Mouse (Mus musculus) liver, postnatal 0 days (tissue): ENCODE data around the gene Wdr18. TPM values are rescaled to one million over a fixed set of nuclear protein-coding genes. Genes with fewer than 3 reads are reported as not detected.
A peak's percentile ranks its signal among the peaks of the same experiment; 100 is the strongest.
"Not testable (repeated sequence)": the region's sequence is repeated elsewhere in the genome, so short reads cannot be mapped to it uniquely, and the experiment has no call there.

Source experiments
- ATAC-seq: fragments of 200-750 bp; cut with Nextera tagmentation; 2 replicates; pipeline ENCODE4 v1.8.0; 2017; ENCODE audit warnings: mild to moderate bottlenecking, moderate library complexity
- DNase-seq: peaks from one replicate; pipeline ENCODE4 v3.0.0-alpha.2; 2016
- H3K27ac ChIP-seq: fragments of 300-500 bp; sonication (generic); 2 replicates; pipeline ENCODE4 v1.5.1; 2014; ENCODE audit warnings: antibody characterized with exemption, moderate library complexity, mild to moderate bottlenecking, low read depth
- H3K27me3 ChIP-seq: fragments of 300-500 bp; sonication (generic); 2 replicates; pipeline ENCODE4 v1.6.1; 2014; ENCODE audit warnings: low read length, control low read depth, mixed read lengths; ENCODE audit not compliant: insufficient read depth
- H3K36me3 ChIP-seq: fragments of 300-500 bp; sonication (generic); replicated peaks from 2 replicates; pipeline ENCODE4 v1.6.1; 2014; ENCODE audit warnings: mild to moderate bottlenecking, control low read depth, low read length, moderate library complexity, mixed read lengths; ENCODE audit not compliant: insufficient read depth
- H3K4me1 ChIP-seq: fragments of 300-500 bp; sonication (generic); 2 replicates; pipeline ENCODE4 v1.6.1; 2014; ENCODE audit warnings: antibody characterized with exemption, mild to moderate bottlenecking, control low read depth; ENCODE audit not compliant: insufficient read depth
- H3K4me2 ChIP-seq: fragments of 300-500 bp; sonication (generic); 2 replicates; pipeline ENCODE4 v1.6.1; 2014; ENCODE audit warnings: low read depth, mild to moderate bottlenecking, low read length, moderate library complexity, mixed read lengths
- H3K4me3 ChIP-seq: fragments of 300-500 bp; sonication (generic); 2 replicates; pipeline ENCODE4 v1.5.1; 2014; ENCODE audit warnings: low read depth, low read length
- H3K9ac ChIP-seq: fragments of 300-500 bp; sonication (generic); replicated peaks from 2 replicates; pipeline ENCODE4 v1.6.1; 2014; ENCODE audit warnings: mild to moderate bottlenecking, moderate library complexity
- H3K9me3 ChIP-seq: fragments of 300-500 bp; sonication (generic); 2 replicates; pipeline ENCODE4 v1.6.1; 2016; ENCODE audit warnings: mild to moderate bottlenecking, control low read depth, low read length, mixed read lengths
- CTCF ChIP-seq: sonication (generic); IDR thresholded peaks from 2 replicates; pipeline ENCODE4 v1.5.1; 2016; ENCODE audit warnings: antibody characterized with exemption, low read depth
- EP300 ChIP-seq: IDR thresholded peaks from 2 replicates; pipeline ENCODE4 v1.6.1; 2016; ENCODE audit warnings: antibody characterized with exemption, low read depth, mild to moderate bottlenecking
- WGBS: fragments of 180-500 bp; shearing (Covaris S2); extraction: QIAGEN DNeasy Blood & Tissue Kit; methylation state at CpG from one replicate; pipeline ENCODE4 v1.1.7; 2014; ENCODE audit not compliant: insufficient replicate concordance; 5-methylcytosine and 5-hydroxymethylcytosine counted together
- polyA plus RNA-seq: library from polyadenylated mRNA; unstranded; fragments of >200 nt; fragmentation: Nextera tagmentation; extraction: Ambion mirVana; gene quantifications from 2 replicates; pipeline ENCODE4 v1.2.1, GENCODE M21; 2015

Gene Wdr18
- polyA plus RNA-seq, 1 experiment from 2014 or later = 40.7 TPM

GRCm38 (mm10) chr10:79950661-79951060, 9.3 kb upstream of the Wdr18 start:
- Histone ChIP-seq H3K36me3 (peaks cover 46% of the 10 kb centered on the region), H3K27ac (no peak overlapping the region), H3K4me1 (peaks cover 11% of the 10 kb centered on the region), H3K9me3 (no peaks in the 10 kb centered on the region), H3K4me2 (no peak overlapping the region), H3K9ac (no peak overlapping the region), H3K27me3 (no peaks in the 10 kb centered on the region), H3K4me3 (no peak overlapping the region)
- TF ChIP-seq CTCF (no peak), EP300 (no peak)
- ATAC-seq (no peak), DNase-seq (no peak)
- WGBS = 87% methylated on average over 18 of the region's 18 CpGs

GRCm38 (mm10) chr10:79953946-79954345, 6.0 kb upstream of the Wdr18 start:
- Histone ChIP-seq H3K4me2 (no peak overlapping the region), H3K4me1 (peaks cover 3% of the 10 kb centered on the region), H3K36me3 (peaks cover 37% of the 10 kb centered on the region), H3K9ac (no peak overlapping the region), H3K27me3 (no peaks in the 10 kb centered on the region), H3K4me3 (no peak overlapping the region), H3K27ac (no peak overlapping the region), H3K9me3 (no peaks in the 10 kb centered on the region)
- DNase-seq (peak; percentile 62), ATAC-seq (no peak)
- TF ChIP-seq CTCF (peak; percentile 81), EP300 (no peak)
- 76% methylated on average over 6 of the region's 6 CpGs for WGBS

- 79% methylated on average over 9 of the region's 9 CpGs for WGBS
- Histone ChIP-seq H3K27ac (no peak overlapping the region), H3K4me2 (no peak overlapping the region), H3K4me1 (peaks cover 9% of the 10 kb centered on the region), H3K27me3 (no peaks in the 10 kb centered on the region), H3K36me3 (peaks cover 21% of the 10 kb centered on the region), H3K4me3 (no peak overlapping the region), H3K9ac (no peak overlapping the region), H3K9me3 (no peaks in the 10 kb centered on the region)
- TF ChIP-seq EP300 = no peak
- TF ChIP-seq CTCF = no peak
- DNase-seq (no peak), ATAC-seq (no peak)
These were observed 4.3 kb upstream of the Wdr18 start for GRCm38 (mm10) chr10:79955691-79956090.

- no peak for DNase-seq
- H3K9ac ChIP-seq = no peak overlapping the region
- no peak for TF ChIP-seq EP300
- no peak for TF ChIP-seq CTCF
- H3K9me3 ChIP-seq = no peaks in the 10 kb centered on the region
- no peak overlapping the region for H3K4me2 ChIP-seq
- peaks cover 15% of the 10 kb centered on the region for H3K4me1 ChIP-seq
- peaks cover 14% of the 10 kb centered on the region for H3K36me3 ChIP-seq
- H3K4me3 ChIP-seq = no peak overlapping the region
- WGBS = 51% methylated on average over 4 of the region's 4 CpGs
- no peak overlapping the region for H3K27ac ChIP-seq
- no peak for ATAC-seq
- no peaks in the 10 kb centered on the region for H3K27me3 ChIP-seq
These were observed 3.3 kb upstream of the Wdr18 start for GRCm38 (mm10) chr10:79956643-79957154.

GRCm38 (mm10) chr10:79958140-79958816, 1.7 kb upstream of the Wdr18 start:
- Histone ChIP-seq H3K4me2 (peak overlapping the region; percentile 47), H3K27me3 (no peaks in the 10 kb centered on the region), H3K9me3 (no peaks in the 10 kb centered on the region), H3K4me3 (no peak overlapping the region), H3K27ac (peak overlapping the region; percentile 57), H3K4me1 (peaks cover 15% of the 10 kb centered on the region), H3K9ac (no peak overlapping the region), H3K36me3 (peaks cover 15% of the 10 kb centered on the region)
- DNase-seq (peak; percentile 88), ATAC-seq (peak; percentile 28)
- WGBS = 16% methylated on average over 21 of the region's 21 CpGs
- TF ChIP-seq CTCF = peak; percentile 99
- no peak for TF ChIP-seq EP300

GRCm38 (mm10) chr10:79959412-79959811, 540 bp upstream of the Wdr18 start:
- H3K4me2 ChIP-seq = peak overlapping the region; percentile 53
- ATAC-seq = peak; percentile 26
- peaks cover 15% of the 10 kb centered on the region for H3K4me1 ChIP-seq
- H3K9me3 ChIP-seq, H3K9ac ChIP-seq, DNase-seq, H3K27me3 ChIP-seq: not testable (repeated sequence)
- peak overlapping the region; percentile 98; the same call in 1 of the 2 replicates for H3K4me3 ChIP-seq
- H3K36me3 ChIP-seq = peaks cover 12% of the 10 kb centered on the region
- 34% methylated on average over 10 of the region's 10 CpGs for WGBS
- peak overlapping the region; percentile 74 for H3K27ac ChIP-seq
